Mouse (Mus musculus): ENCODE measurements around the gene Psmb7. TPM values are rescaled to one million over a fixed set of nuclear protein-coding genes. Genes with fewer than 3 reads are reported as not detected.

Gene Psmb7
- polyA plus RNA-seq, 1 experiment from 2014 or later: 220 TPM

DNA sequence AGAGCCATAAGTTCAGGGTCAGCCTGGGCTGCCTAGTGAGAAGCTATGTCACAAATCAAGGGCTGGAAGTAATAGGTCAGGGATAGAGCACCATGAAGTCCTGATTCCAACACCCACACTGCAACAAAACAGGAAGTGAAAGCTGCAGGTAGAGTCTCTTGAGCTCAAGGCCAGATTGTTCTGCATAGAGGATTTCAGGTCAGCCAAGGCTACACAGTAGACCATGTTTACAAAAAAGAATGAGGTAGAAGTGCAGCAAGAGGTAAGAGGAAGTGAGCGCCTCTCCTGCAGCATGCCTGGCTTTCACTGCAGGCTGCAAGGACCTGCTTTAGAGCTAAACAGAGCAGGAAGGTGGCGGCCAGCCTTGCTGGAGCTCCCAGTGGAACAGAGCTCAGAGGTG lies 69.2 kb downstream of the Psmb7 start:
- Histone ChIP-seq H3K4me1 (replicated peaks; ENCODE audit: insufficient read depth, low read length) (no peaks in the 10 kb centered on the region), H3K4me3 (replicated peaks; ENCODE audit: low read depth, low read length) (no peak overlapping the region), H3K36me3 (ENCODE audit: insufficient read depth, low read length) (peaks cover 17% of the 10 kb centered on the region), H3K4me2 (ENCODE audit: low read length) (no peak overlapping the region), H3K9ac (ENCODE audit: low read depth, low read length) (no peak overlapping the region), H3K9me3 (replicated peaks; ENCODE audit: low read length) (no peaks in the 10 kb centered on the region), H3K27ac (no peak overlapping the region), H3K27me3 (ENCODE audit: insufficient read depth, low read length) (no peaks in the 10 kb centered on the region)
- DNase-seq (ENCODE audit: low spot score) (no peak), ATAC-seq (replicated peaks; ENCODE audit: low FRiP score, low read depth) (no peak)
- TF ChIP-seq CTCF (IDR thresholded peaks at IDR 0.05; ENCODE audit: low read depth): no peak
- WGBS: 85% methylated on average over 2 of the region's 2 CpGs

DNA sequence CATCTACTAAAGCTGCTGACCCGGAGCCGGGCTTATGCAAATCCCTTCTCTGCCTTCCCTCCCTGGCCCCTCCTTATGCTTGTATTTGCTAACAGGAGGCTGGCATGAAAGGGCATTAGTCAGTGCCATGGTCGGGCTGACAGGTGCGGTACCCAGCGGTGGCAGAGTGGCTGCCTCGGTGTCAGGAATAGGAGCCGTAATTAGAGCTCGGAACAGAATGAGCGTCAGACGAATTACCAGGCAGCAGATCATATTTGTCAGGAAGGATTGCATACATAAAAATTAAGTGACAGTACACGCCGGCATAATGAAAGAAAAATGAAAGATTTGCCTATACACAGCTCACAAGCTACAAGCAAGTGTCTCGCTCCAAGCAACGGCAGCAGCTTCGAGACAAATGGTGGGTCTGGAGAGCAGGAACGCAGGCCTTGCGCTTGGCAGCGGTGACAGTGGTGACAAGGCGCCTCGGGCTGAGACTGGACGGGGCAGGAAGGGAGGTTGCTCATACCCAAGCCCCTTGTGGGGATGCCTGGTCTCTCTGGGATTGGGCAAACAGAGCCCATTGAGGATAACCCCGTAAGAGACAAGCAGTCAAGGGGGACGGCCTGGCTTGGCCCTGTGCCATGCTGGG lies 71.8 kb downstream of the Psmb7 start:
- Histone ChIP-seq H3K27me3 (ENCODE audit: insufficient read depth, low read length) (no peaks in the 10 kb centered on the region), H3K9ac (ENCODE audit: low read depth, low read length) (no peak overlapping the region), H3K27ac (no peak overlapping the region), H3K4me1 (replicated peaks; ENCODE audit: insufficient read depth, low read length) (no peaks in the 10 kb centered on the region), H3K9me3 (replicated peaks; ENCODE audit: low read length) (no peaks in the 10 kb centered on the region), H3K4me3 (replicated peaks; ENCODE audit: low read depth, low read length) (no peak overlapping the region), H3K36me3 (ENCODE audit: insufficient read depth, low read length) (peaks cover 17% of the 10 kb centered on the region; the same call in 1 of the 2 replicates), H3K4me2 (ENCODE audit: low read length) (no peak overlapping the region)
- no peak for DNase-seq (ENCODE audit: low spot score)
- 86% methylated on average over 23 of the region's 23 CpGs for WGBS
- TF ChIP-seq CTCF (IDR thresholded peaks at IDR 0.05; ENCODE audit: low read depth): no peak
- no peak for ATAC-seq (replicated peaks; ENCODE audit: low FRiP score, low read depth)

GRCm38 (mm10) chr2:38562596-38562995 lies 81.3 kb downstream of the Psmb7 start:
- no peak overlapping the region for H3K9ac ChIP-seq (ENCODE audit: low read depth, low read length)
- H3K36me3 ChIP-seq (ENCODE audit: insufficient read depth, low read length): 0 out of 2 replicates have a peak, but pooled peaks cover 4% of the 10 kb centered on the region
- no peak overlapping the region for H3K27ac ChIP-seq
- 79% methylated on average over 4 of the region's 4 CpGs for WGBS
- H3K27me3 ChIP-seq (ENCODE audit: insufficient read depth, low read length): no peaks in the 10 kb centered on the region
- H3K9me3 ChIP-seq (replicated peaks; ENCODE audit: low read length): no peaks in the 10 kb centered on the region
- no peak overlapping the region for H3K4me3 ChIP-seq (replicated peaks; ENCODE audit: low read depth, low read length)
- DNase-seq (ENCODE audit: low spot score): no peak
- no peak for TF ChIP-seq CTCF (IDR thresholded peaks at IDR 0.05; ENCODE audit: low read depth)
- H3K4me1 ChIP-seq (replicated peaks; ENCODE audit: insufficient read depth, low read length): no peaks in the 10 kb centered on the region
- no peak overlapping the region for H3K4me2 ChIP-seq (ENCODE audit: low read length)
- no peak for ATAC-seq (replicated peaks; ENCODE audit: low FRiP score, low read depth)

DNA sequence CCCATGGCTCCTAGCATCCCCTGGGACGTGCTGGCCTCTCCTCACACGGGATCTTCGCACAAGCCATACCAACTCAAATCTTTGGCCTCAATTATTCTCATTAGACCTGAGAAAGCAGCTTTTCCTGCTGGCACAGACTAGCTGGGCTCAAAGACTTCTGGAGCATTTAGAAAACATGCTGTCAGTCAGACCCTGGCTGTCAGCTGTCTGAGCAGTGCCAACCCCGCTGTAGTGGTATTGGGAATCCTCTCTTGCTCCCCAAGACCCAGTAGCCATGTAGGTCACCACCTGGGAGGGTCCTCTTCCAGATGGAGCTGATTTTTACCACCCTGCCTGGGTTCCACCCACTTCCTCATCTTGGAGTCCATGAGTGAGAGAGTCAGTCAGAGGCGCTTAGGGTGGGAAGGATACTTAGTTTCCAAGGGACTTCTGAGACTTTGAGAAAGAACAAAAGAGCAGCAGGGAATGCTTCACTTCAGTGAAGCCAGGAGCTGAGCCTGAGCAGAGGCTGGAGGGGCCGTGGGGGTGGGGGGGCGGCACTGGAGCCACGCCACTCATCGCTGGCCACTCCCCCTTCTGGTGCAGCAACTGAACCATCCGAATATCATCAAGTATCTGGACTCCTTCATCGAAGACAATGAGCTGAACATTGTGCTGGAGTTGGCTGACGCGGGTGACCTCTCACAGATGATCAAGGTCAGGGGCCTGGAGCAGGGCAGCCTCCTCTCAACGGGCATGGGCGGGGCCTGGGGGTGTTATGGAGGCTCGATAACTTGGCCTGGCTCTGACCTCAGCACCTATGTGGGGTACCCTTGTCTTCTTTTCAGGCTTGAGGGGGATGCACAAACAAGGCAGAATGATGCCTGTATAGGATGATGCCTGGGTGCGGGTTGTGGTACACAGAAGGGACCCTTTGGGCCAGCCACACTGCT lies 83.3 kb downstream of the Psmb7 start:
- ATAC-seq (replicated peaks; ENCODE audit: low FRiP score, low read depth): no peak
- no peaks in the 10 kb centered on the region for H3K9me3 ChIP-seq (replicated peaks; ENCODE audit: low read length)
- WGBS: 72% methylated on average over 17 of the region's 17 CpGs
- H3K9ac ChIP-seq (ENCODE audit: low read depth, low read length): no peak overlapping the region
- H3K36me3 ChIP-seq (ENCODE audit: insufficient read depth, low read length): 0 out of 2 replicates have a peak, but pooled peaks cover 4% of the 10 kb centered on the region
- no peak overlapping the region for H3K27ac ChIP-seq
- no peak overlapping the region for H3K4me2 ChIP-seq (ENCODE audit: low read length)
- no peak for DNase-seq (ENCODE audit: low spot score)
- no peaks in the 10 kb centered on the region for H3K27me3 ChIP-seq (ENCODE audit: insufficient read depth, low read length)
- no peaks in the 10 kb centered on the region for H3K4me1 ChIP-seq (replicated peaks; ENCODE audit: insufficient read depth, low read length)
- TF ChIP-seq CTCF (IDR thresholded peaks at IDR 0.05; ENCODE audit: low read depth): no peak
- H3K4me3 ChIP-seq (replicated peaks; ENCODE audit: low read depth, low read length): no peak overlapping the region

- Histone ChIP-seq H3K9ac (ENCODE audit: low read depth, low read length) (no peak overlapping the region), H3K27me3 (ENCODE audit: insufficient read depth, low read length) (no peaks in the 10 kb centered on the region), H3K4me2 (ENCODE audit: low read length) (no peak overlapping the region), H3K27ac (no peak overlapping the region), H3K36me3 (ENCODE audit: insufficient read depth, low read length) (0 out of 2 replicates have a peak, but pooled peaks cover 4% of the 10 kb centered on the region), H3K4me1 (replicated peaks; ENCODE audit: insufficient read depth, low read length) (peaks cover 3% of the 10 kb centered on the region; the same call in 1 of the 2 replicates), H3K9me3 (replicated peaks; ENCODE audit: low read length) (no peaks in the 10 kb centered on the region), H3K4me3 (replicated peaks; ENCODE audit: low read depth, low read length) (no peak overlapping the region)
- DNase-seq (ENCODE audit: low spot score) (no peak), ATAC-seq (replicated peaks; ENCODE audit: low FRiP score, low read depth) (no peak)
- TF ChIP-seq CTCF (IDR thresholded peaks at IDR 0.05; ENCODE audit: low read depth): no peak
- WGBS: 89% methylated on average over 3 of the region's 3 CpGs
Measured at GRCm38 (mm10) chr2:38556721-38557120, 87.2 kb downstream of the Psmb7 start.

GRCm38 (mm10) chr2:38555659-38556058 lies 88.2 kb downstream of the Psmb7 start:
- Histone ChIP-seq H3K4me1 (replicated peaks; ENCODE audit: insufficient read depth, low read length) (peaks cover 3% of the 10 kb centered on the region; the same call in 1 of the 2 replicates), H3K4me3 (replicated peaks; ENCODE audit: low read depth, low read length) (no peak overlapping the region), H3K27me3 (ENCODE audit: insufficient read depth, low read length) (no peaks in the 10 kb centered on the region), H3K4me2 (ENCODE audit: low read length) (no peak overlapping the region), H3K27ac (no peak overlapping the region), H3K9ac (ENCODE audit: low read depth, low read length) (no peak overlapping the region), H3K36me3 (ENCODE audit: insufficient read depth, low read length) (0 out of 2 replicates have a peak, but pooled peaks cover 4% of the 10 kb centered on the region), H3K9me3 (replicated peaks; ENCODE audit: low read length) (no peaks in the 10 kb centered on the region)
- no peak for TF ChIP-seq CTCF (IDR thresholded peaks at IDR 0.05; ENCODE audit: low read depth)
- no peak for ATAC-seq (replicated peaks; ENCODE audit: low FRiP score, low read depth)
- WGBS: 88% methylated on average over 4 of the region's 4 CpGs
- DNase-seq (ENCODE audit: low spot score): no peak

All from kidney, postnatal 0 days (tissue).